Mouse (Mus musculus): Measurements from ENCODE around the gene Aagab. TPM values are rescaled to one million over a fixed set of nuclear protein-coding genes. Genes with fewer than 3 reads are reported as not detected.

Aagab gene
- polyA plus RNA-seq, 1 experiment = 16.2 TPM

GRCm38 (mm10) chr9:63664792-63665646 is 62.6 kb downstream of the Aagab start:
- Histone ChIP-seq H3K4me1 (ENCODE audit: control insufficient read depth, insufficient read depth, low read length) (peaks cover 27% of the 10 kb centered on the region), H3K4me3 (ENCODE audit: insufficient read depth, low read length) (no peak overlapping the region), H3K27ac (ENCODE audit: insufficient read depth, low read length) (no peak overlapping the region)
- TF ChIP-seq CTCF (IDR thresholded peaks at IDR 0.05; ENCODE audit: borderline replicate concordance, insufficient read depth, low read length) (no peak), POLR2A (IDR thresholded peaks at IDR 0.05; ENCODE audit: low read depth, low read length) (no peak)

- no peak for TF ChIP-seq POLR2A (IDR thresholded peaks at IDR 0.05; ENCODE audit: low read depth, low read length)
- TF ChIP-seq CTCF (IDR thresholded peaks at IDR 0.05; ENCODE audit: borderline replicate concordance, insufficient read depth, low read length) = no peak
- Histone ChIP-seq H3K4me3 (ENCODE audit: insufficient read depth, low read length) (no peak overlapping the region), H3K4me1 (ENCODE audit: control insufficient read depth, insufficient read depth, low read length) (peaks cover 27% of the 10 kb centered on the region), H3K27ac (ENCODE audit: insufficient read depth, low read length) (peak overlapping the region; percentile 56)
These were observed 64.3 kb downstream of the Aagab start for GRCm38 (mm10) chr9:63666612-63667372.

- no peak overlapping the region for H3K4me3 ChIP-seq (ENCODE audit: insufficient read depth, low read length)
- TF ChIP-seq CTCF (IDR thresholded peaks at IDR 0.05; ENCODE audit: borderline replicate concordance, insufficient read depth, low read length) (no peak), POLR2A (IDR thresholded peaks at IDR 0.05; ENCODE audit: low read depth, low read length) (no peak)
- H3K4me1 ChIP-seq (ENCODE audit: control insufficient read depth, insufficient read depth, low read length) = peaks cover 27% of the 10 kb centered on the region
- H3K27ac ChIP-seq (ENCODE audit: insufficient read depth, low read length) = peak overlapping the region; percentile 56
These were observed 64.9 kb downstream of the Aagab start for GRCm38 (mm10) chr9:63667373-63667724.

DNA sequence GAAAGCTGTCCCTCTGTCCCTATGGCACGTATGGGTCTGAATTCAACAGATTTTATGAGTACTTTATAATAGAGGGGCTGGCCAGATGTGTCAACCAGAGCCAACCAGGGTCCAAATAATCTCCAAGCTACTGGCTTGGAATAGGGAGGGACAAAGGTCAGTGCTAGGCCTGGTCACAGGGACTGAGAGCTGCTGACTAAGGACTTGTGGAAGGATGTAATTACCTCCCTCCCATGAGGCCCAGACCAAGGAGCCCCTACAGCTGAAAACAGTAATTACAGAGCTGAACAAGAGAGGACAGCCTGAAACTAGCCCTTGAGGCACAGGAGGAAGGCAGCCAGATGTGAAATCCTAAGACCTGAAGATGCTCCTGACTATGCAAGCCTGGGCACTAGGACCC is 66.2 kb downstream of the Aagab start:
- Histone ChIP-seq H3K4me1 (ENCODE audit: control insufficient read depth, insufficient read depth, low read length) (peaks cover 34% of the 10 kb centered on the region), H3K27ac (ENCODE audit: insufficient read depth, low read length) (no peak overlapping the region), H3K4me3 (ENCODE audit: insufficient read depth, low read length) (no peak overlapping the region)
- no peak for TF ChIP-seq POLR2A (IDR thresholded peaks at IDR 0.05; ENCODE audit: low read depth, low read length)
- TF ChIP-seq CTCF (IDR thresholded peaks at IDR 0.05; ENCODE audit: borderline replicate concordance, insufficient read depth, low read length) = no peak

DNA sequence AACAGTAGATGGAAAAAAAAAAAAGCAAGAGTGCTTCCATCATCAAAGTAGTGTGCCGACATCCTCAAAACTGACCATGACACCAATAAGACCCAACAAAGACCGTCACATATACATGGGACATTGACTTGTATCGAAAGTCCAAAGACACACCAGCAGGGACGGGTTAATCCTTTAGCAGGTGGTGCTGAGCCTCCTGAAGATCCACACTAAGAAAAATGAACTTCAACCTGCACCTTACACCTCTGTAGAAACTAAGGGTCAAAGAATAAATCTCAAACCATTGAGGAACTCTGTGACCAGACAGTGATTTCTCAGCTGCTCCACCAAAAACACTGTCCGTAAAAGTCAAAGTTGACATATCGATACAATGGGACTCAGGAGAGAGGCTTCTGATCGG is 67.4 kb downstream of the Aagab start:
- Histone ChIP-seq H3K4me3 (ENCODE audit: insufficient read depth, low read length) (no peak overlapping the region), H3K27ac (ENCODE audit: insufficient read depth, low read length) (no peak overlapping the region), H3K4me1 (ENCODE audit: control insufficient read depth, insufficient read depth, low read length) (peaks cover 32% of the 10 kb centered on the region)
- TF ChIP-seq POLR2A (IDR thresholded peaks at IDR 0.05; ENCODE audit: low read depth, low read length) (no peak), CTCF (IDR thresholded peaks at IDR 0.05; ENCODE audit: borderline replicate concordance, insufficient read depth, low read length) (no peak)

DNA sequence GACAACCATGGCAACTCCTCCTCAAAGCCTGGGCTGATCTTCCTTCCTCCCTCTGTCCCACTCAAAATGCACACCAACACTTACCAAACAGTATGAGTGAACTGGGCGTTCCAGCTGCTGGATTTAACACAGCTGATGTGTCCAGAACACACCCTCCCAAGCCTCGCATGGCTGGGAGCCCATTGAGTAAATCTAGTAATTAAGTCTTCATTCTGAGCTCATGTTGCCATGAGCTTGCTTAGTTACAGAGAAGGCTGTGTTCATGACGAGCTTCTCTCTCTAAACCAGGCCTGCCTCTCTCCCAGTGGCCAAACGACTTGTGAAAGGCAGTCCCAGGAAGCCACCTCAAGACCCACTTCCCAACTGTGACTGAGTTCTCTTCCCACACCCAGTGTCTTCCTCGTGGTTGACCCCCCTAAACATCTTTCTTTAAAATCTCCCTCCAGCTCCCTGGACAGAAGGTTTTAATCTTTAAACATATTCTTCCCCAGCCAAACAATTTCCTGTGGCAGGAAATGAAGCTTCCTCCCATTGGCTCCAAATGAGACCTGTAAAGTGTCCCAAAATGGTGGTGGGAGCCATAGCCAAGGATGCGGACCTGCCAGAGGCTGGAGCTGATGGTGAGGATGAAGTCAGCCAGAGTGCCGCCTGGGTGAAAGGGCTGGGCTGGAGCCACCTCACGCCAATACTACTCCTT is 70.5 kb downstream of the Aagab start:
- H3K27ac ChIP-seq (ENCODE audit: insufficient read depth, low read length) = 0 out of 2 replicates have a peak overlapping the region, but pooled peaks have one; percentile 32
- H3K4me3 ChIP-seq (ENCODE audit: insufficient read depth, low read length) = no peak overlapping the region
- TF ChIP-seq CTCF (IDR thresholded peaks at IDR 0.05; ENCODE audit: borderline replicate concordance, insufficient read depth, low read length) = no peak
- TF ChIP-seq POLR2A (IDR thresholded peaks at IDR 0.05; ENCODE audit: low read depth, low read length) = no peak
- H3K4me1 ChIP-seq (ENCODE audit: control insufficient read depth, insufficient read depth, low read length) = peaks cover 17% of the 10 kb centered on the region

GRCm38 (mm10) chr9:63673494-63673805 is 71.0 kb downstream of the Aagab start:
- Histone ChIP-seq H3K27ac (ENCODE audit: insufficient read depth, low read length) (no peak overlapping the region), H3K4me1 (ENCODE audit: control insufficient read depth, insufficient read depth, low read length) (peaks cover 18% of the 10 kb centered on the region), H3K4me3 (ENCODE audit: insufficient read depth, low read length) (no peak overlapping the region)
- TF ChIP-seq CTCF (IDR thresholded peaks at IDR 0.05; ENCODE audit: borderline replicate concordance, insufficient read depth, low read length) (no peak), POLR2A (IDR thresholded peaks at IDR 0.05; ENCODE audit: low read depth, low read length) (no peak)

- TF ChIP-seq POLR2A (IDR thresholded peaks at IDR 0.05; ENCODE audit: low read depth, low read length) (no peak), CTCF (IDR thresholded peaks at IDR 0.05; ENCODE audit: borderline replicate concordance, insufficient read depth, low read length) (no peak)
- Histone ChIP-seq H3K27ac (ENCODE audit: insufficient read depth, low read length) (peak overlapping the region; percentile 87), H3K4me3 (ENCODE audit: insufficient read depth, low read length) (no peak overlapping the region), H3K4me1 (ENCODE audit: control insufficient read depth, insufficient read depth, low read length) (peaks cover 19% of the 10 kb centered on the region)
These were observed 72.2 kb downstream of the Aagab start for GRCm38 (mm10) chr9:63674613-63675012.

- Histone ChIP-seq H3K4me1 (ENCODE audit: control insufficient read depth, insufficient read depth, low read length) (peaks cover 20% of the 10 kb centered on the region), H3K27ac (ENCODE audit: insufficient read depth, low read length) (peak overlapping the region; percentile 94)
- TF ChIP-seq CTCF (IDR thresholded peaks at IDR 0.05; ENCODE audit: borderline replicate concordance, insufficient read depth, low read length) (no peak), POLR2A (IDR thresholded peaks at IDR 0.05; ENCODE audit: low read depth, low read length) (no peak; the same call in 1 of the 2 replicates)
These were observed 75.2 kb downstream of the Aagab start for GRCm38 (mm10) chr9:63677621-63678020.

More at GRCm38 (mm10) chr9:63677621-63678020, 75.2 kb downstream of the Aagab start:
- H3K4me3 ChIP-seq (ENCODE audit: insufficient read depth, low read length) = no peak overlapping the region
